Mouse (Mus musculus) kidney, postnatal 0 days (tissue): ENCODE measurements around the gene Rbm38. TPM values are rescaled to one million over a fixed set of nuclear protein-coding genes. Genes with fewer than 3 reads are reported as not detected.

Experiments used
- ATAC-seq: fragments of 200-750 bp; cut with Nextera tagmentation; replicated peaks from 2 replicates; pipeline ENCODE4 v1.8.0; 2017; ENCODE audit warnings: low read depth, moderate number of reproducible peaks, moderate TSS enrichment, moderate library complexity; ENCODE audit not compliant: low FRiP score
- DNase-seq: peaks from one replicate; pipeline ENCODE4 v3.0.0-alpha.2; 2016; ENCODE audit warnings: low spot score
- H3K27ac ChIP-seq: fragments of 300-500 bp; sonication (generic); 2 replicates; pipeline ENCODE4 v1.5.1; 2014; ENCODE audit warnings: mild to moderate bottlenecking
- H3K27me3 ChIP-seq: fragments of 300-500 bp; sonication (generic); 2 replicates; pipeline ENCODE4 v1.6.1; 2014; ENCODE audit warnings: low read length, mixed read lengths; ENCODE audit not compliant: insufficient read depth
- H3K36me3 ChIP-seq: fragments of 300-500 bp; sonication (generic); 2 replicates; pipeline ENCODE4 v1.6.1; 2014; ENCODE audit warnings: low read length, mixed read lengths; ENCODE audit not compliant: insufficient read depth
- H3K4me1 ChIP-seq: fragments of 300-500 bp; sonication (generic); replicated peaks from 2 replicates; pipeline ENCODE4 v1.6.1; 2014; ENCODE audit warnings: antibody characterized with exemption, low read length, mixed read lengths; ENCODE audit not compliant: insufficient read depth
- H3K4me2 ChIP-seq: fragments of 300-500 bp; sonication (generic); 2 replicates; pipeline ENCODE4 v1.6.1; 2014; ENCODE audit warnings: mild to moderate bottlenecking, low read length, moderate library complexity, mixed read lengths
- H3K4me3 ChIP-seq: fragments of 300-500 bp; sonication (generic); replicated peaks from 2 replicates; pipeline ENCODE4 v1.5.1; 2014; ENCODE audit warnings: low read depth, low read length
- H3K9ac ChIP-seq: fragments of 300-500 bp; sonication (generic); 2 replicates; pipeline ENCODE4 v1.6.1; 2014; ENCODE audit warnings: low read depth, low read length
- H3K9me3 ChIP-seq: fragments of 300-500 bp; sonication (generic); replicated peaks from 2 replicates; pipeline ENCODE4 v1.6.1; 2016; ENCODE audit warnings: low read length, inconsistent platforms, mixed read lengths
- CTCF ChIP-seq: IDR thresholded peaks from 2 replicates; pipeline ENCODE4 v1.5.1; 2016; ENCODE audit warnings: antibody characterized with exemption, low read depth, mild to moderate bottlenecking, moderate library complexity
- WGBS: fragments of 180-500 bp; shearing (Covaris S2); extraction: QIAGEN DNeasy Blood & Tissue Kit; methylation state at CpG from one replicate; pipeline ENCODE4 v1.1.7; 2014; 5-methylcytosine and 5-hydroxymethylcytosine counted together
- polyA plus RNA-seq: library from polyadenylated mRNA; unstranded; fragments of >200 nt; fragmentation: Nextera tagmentation; extraction: Ambion mirVana; gene quantifications from 2 replicates; pipeline ENCODE4 v1.2.1, GENCODE M21; 2015

The Rbm38 gene
- polyA plus RNA-seq, 1 experiment from 2014 or later = 20.9 TPM

- no peak overlapping the region for H3K27ac ChIP-seq
- no peak overlapping the region for H3K4me3 ChIP-seq
- no peak for DNase-seq
- no peaks in the 10 kb centered on the region for H3K9me3 ChIP-seq
- H3K9ac ChIP-seq = no peak overlapping the region
- no peaks in the 10 kb centered on the region for H3K27me3 ChIP-seq
- no peak for TF ChIP-seq CTCF
- peaks cover 15% of the 10 kb centered on the region; the same call in 1 of the 2 replicates for H3K36me3 ChIP-seq
- H3K4me2 ChIP-seq = no peak overlapping the region
- 48% methylated on average over 4 of the region's 4 CpGs for WGBS
- ATAC-seq = no peak
- H3K4me1 ChIP-seq = no peaks in the 10 kb centered on the region
Observed at GRCm38 (mm10) chr2:173036611-173037010, 16.3 kb downstream of the Rbm38 start.

- no peak for TF ChIP-seq CTCF
- Histone ChIP-seq H3K9ac (no peak overlapping the region), H3K36me3 (peaks cover 15% of the 10 kb centered on the region; the same call in 1 of the 2 replicates), H3K4me1 (no peaks in the 10 kb centered on the region), H3K9me3 (no peaks in the 10 kb centered on the region), H3K27me3 (no peaks in the 10 kb centered on the region), H3K27ac (no peak overlapping the region), H3K4me3 (no peak overlapping the region), H3K4me2 (no peak overlapping the region)
- 77% methylated on average over 5 of the region's 5 CpGs for WGBS
- DNase-seq (no peak), ATAC-seq (no peak)
Observed at GRCm38 (mm10) chr2:173037347-173037746, 17.0 kb downstream of the Rbm38 start.

GRCm38 (mm10) chr2:173037827-173038607 lies 17.7 kb downstream of the Rbm38 start:
- DNase-seq (no peak), ATAC-seq (no peak)
- WGBS = 69% methylated on average over 7 of the region's 7 CpGs
- Histone ChIP-seq H3K4me3 (no peak overlapping the region), H3K36me3 (peaks cover 15% of the 10 kb centered on the region; the same call in 1 of the 2 replicates), H3K27ac (no peak overlapping the region), H3K27me3 (no peaks in the 10 kb centered on the region), H3K4me2 (no peak overlapping the region), H3K9me3 (no peaks in the 10 kb centered on the region), H3K9ac (no peak overlapping the region), H3K4me1 (no peaks in the 10 kb centered on the region)
- TF ChIP-seq CTCF = no peak

- ATAC-seq (no peak), DNase-seq (no peak)
- WGBS = 83% methylated on average over 4 of the region's 4 CpGs
- no peak overlapping the region for H3K4me3 ChIP-seq
- H3K4me1 ChIP-seq = no peaks in the 10 kb centered on the region
- H3K4me2 ChIP-seq = no peak overlapping the region
- no peak for TF ChIP-seq CTCF
- H3K36me3 ChIP-seq = 0 out of 2 replicates have a peak, but pooled peaks cover 8% of the 10 kb centered on the region
- H3K9me3 ChIP-seq = no peaks in the 10 kb centered on the region
- no peak overlapping the region for H3K27ac ChIP-seq
- no peak overlapping the region for H3K9ac ChIP-seq
- no peaks in the 10 kb centered on the region for H3K27me3 ChIP-seq
Observed at GRCm38 (mm10) chr2:173039041-173039440, 18.7 kb downstream of the Rbm38 start.

- H3K4me3 ChIP-seq = no peak overlapping the region
- 0 out of 2 replicates have a peak, but pooled peaks cover 4% of the 10 kb centered on the region for H3K4me1 ChIP-seq
- H3K36me3 ChIP-seq = no peaks in the 10 kb centered on the region
- ATAC-seq (no peak), DNase-seq (no peak)
- H3K9me3 ChIP-seq = no peaks in the 10 kb centered on the region
- 85% methylated on average over 3 of the region's 3 CpGs for WGBS
- H3K9ac ChIP-seq = no peak overlapping the region
- no peak overlapping the region for H3K4me2 ChIP-seq
- no peak overlapping the region for H3K27ac ChIP-seq
- no peak for TF ChIP-seq CTCF
- no peaks in the 10 kb centered on the region for H3K27me3 ChIP-seq
Observed at GRCm38 (mm10) chr2:173040803-173041202, 20.5 kb downstream of the Rbm38 start.

GRCm38 (mm10) chr2:173041242-173041641 lies 20.9 kb downstream of the Rbm38 start:
- 66% methylated on average over 5 of the region's 5 CpGs for WGBS
- Histone ChIP-seq H3K4me1 (0 out of 2 replicates have a peak, but pooled peaks cover 4% of the 10 kb centered on the region), H3K4me2 (no peak overlapping the region), H3K36me3 (no peaks in the 10 kb centered on the region), H3K4me3 (no peak overlapping the region), H3K27me3 (no peaks in the 10 kb centered on the region), H3K9me3 (no peaks in the 10 kb centered on the region), H3K9ac (no peak overlapping the region), H3K27ac (no peak overlapping the region)
- TF ChIP-seq CTCF = no peak
- ATAC-seq (no peak), DNase-seq (no peak)
